Comparison of ENCODE assay signal across 9 mouse cellular contexts in genomic region chr16:45608481-45608954, GRCm38 (mm10). TPM values are rescaled to one million over a fixed set of nuclear protein-coding genes. Genes with fewer than 3 reads are reported as not detected.
DNase-seq lines count a peak whose midpoint lies in the region; ATAC-seq and TF ChIP-seq lines count a peak whose summit lies in the region.
"Had no signal": no experiment of that assay in that cellular context is flagged by ENCODE, and none has a peak within 500 bp of the region (broad histone marks: within the 10 kb centered on the region; RNA-seq: fewer than 3 reads in every experiment).

No protein-coding gene starts in this region.

- H3K9ac ChIP-seq in intestine, postnatal 0 days (ENCODE audit: low read depth, low read length), result no peak overlapping the region
- H3K9ac ChIP-seq in lung, embryonic 15.5 days, result no peak overlapping the region

- H3K27ac ChIP-seq in intestine, postnatal 0 days (ENCODE audit: low read depth, low read length), result peak overlapping the region; percentile 50; the same call in 1 of the 2 replicates
- H3K27ac ChIP-seq in lung, embryonic 15.5 days, result peak overlapping the region; percentile 21; the same call in 1 of the 2 replicates

- peak; percentile 79 for ATAC-seq in intestine, postnatal 0 days
- ATAC-seq in lung, embryonic 15.5 days (ENCODE audit: borderline replicate concordance, extremely low read depth, low FRiP score, low TSS enrichment), result peak; percentile 81; the same call in 1 of the 2 replicates

- DNase-seq in adrenal gland, adult 2 months, result peak; percentile 11
- no peak for DNase-seq in adrenal gland, adult 8-10 months
- peak; percentile 15 to 60 for DNase-seq in left cerebral cortex, postnatal 14 days (ENCODE audit: low spot score in 2 of 2)
- no peak for DNase-seq in left cerebral cortex, postnatal 36 days (ENCODE audit: low spot score in 2 of 2)
- DNase-seq in cerebellum, adult 11 months, result no peak
- DNase-seq in thymus, postnatal 0 days (ENCODE audit: low spot score), result no peak

- WGBS in intestine, postnatal 0 days, result 13% methylated on average over 4 of the region's 4 CpGs
- WGBS in lung, embryonic 15.5 days, result 20% methylated on average over 4 of the region's 4 CpGs

- intact Hi-C loops in left cerebral cortex, postnatal 14 days (cut with DNase I), result loop anchor here (5.0 kb wide), 2 partner anchors 201 to 411 kb away; partner anchors contain the start of gene Cd200
- intact Hi-C loops in left cerebral cortex, postnatal 36 days (cut with DNase I), result loop anchor here (5.0 kb wide), 1 partner anchor 411 kb away; no protein-coding TSS in a partner anchor

- peak overlapping the region; percentile 24 for H3K4me2 ChIP-seq in intestine, postnatal 0 days (replicated peaks; ENCODE audit: low read depth)
- H3K4me2 ChIP-seq in lung, embryonic 15.5 days, result 0 out of 2 replicates have a peak overlapping the region, but pooled peaks have one; percentile 4

- H3K36me3 ChIP-seq in intestine, postnatal 0 days (ENCODE audit: control insufficient read depth, insufficient read depth), result no peaks in the 10 kb centered on the region
- no peaks in the 10 kb centered on the region for H3K36me3 ChIP-seq in lung, embryonic 15.5 days

- no peak overlapping the region for H3K4me3 ChIP-seq in intestine, postnatal 0 days (ENCODE audit: low read depth, low read length)
- no peak overlapping the region for H3K4me3 ChIP-seq in lung, embryonic 15.5 days

- peak; percentile 94 for TF ChIP-seq CTCF in intestine, postnatal 0 days (IDR thresholded peaks at IDR 0.05; ENCODE audit: low read depth)

- no peaks in the 10 kb centered on the region for H3K27me3 ChIP-seq in intestine, postnatal 0 days (replicated peaks; ENCODE audit: control insufficient read depth, insufficient read depth, low read length)
- no peaks in the 10 kb centered on the region for H3K27me3 ChIP-seq in lung, embryonic 15.5 days

- no peaks in the 10 kb centered on the region for H3K9me3 ChIP-seq in intestine, postnatal 0 days (ENCODE audit: control insufficient read depth)
- H3K9me3 ChIP-seq in lung, embryonic 15.5 days, result no peaks in the 10 kb centered on the region

- no peaks in the 10 kb centered on the region for H3K4me1 ChIP-seq in intestine, postnatal 0 days (replicated peaks; ENCODE audit: control insufficient read depth, insufficient read depth, low read length)
- 0 out of 2 replicates have a peak, but pooled peaks cover 8% of the 10 kb centered on the region for H3K4me1 ChIP-seq in lung, embryonic 15.5 days

RNA-seq across cellular contexts. Expression of gene Gcsam, which starts 1.7 kb away (rescaled TPM):
- under 1 TPM; 0.09 to 0.52 TPM for total RNA-seq in adrenal gland, adult 2 months (2021)
- polyA plus RNA-seq in adrenal gland, adult 2 months (2012; rRNA removed), result not detected in 2 replicates
- total RNA-seq in adrenal gland, adult 8-10 months (2022), result under 1 TPM; 0.07 to 0.32 (median 0.21) TPM
- total RNA-seq in left cerebral cortex, postnatal 14 days (2021), result not detected
- not detected for total RNA-seq in left cerebral cortex, postnatal 36 days (2021)
- 0.16 and 0.17 TPM in 2 replicates for polyA plus RNA-seq in intestine, postnatal 0 days (2015; fragmentation: Nextera tagmentation; extraction: Ambion mirVana)
- polyA plus RNA-seq in lung, embryonic 15.5 days (2015; fragmentation: Nextera tagmentation; extraction: Ambion mirVana), result 0.10 and 0.40 TPM in 2 replicates
- polyA plus RNA-seq in thymus, postnatal 0 days (2015; fragmentation: Nextera tagmentation; extraction: Ambion mirVana), result 0.95 and 0.96 TPM in 2 replicates

RNA-seq across cellular contexts. Expression of gene BC016579, which starts 45.4 kb away (rescaled TPM):
- under 1 TPM; 0.14 to 0.26 TPM for total RNA-seq in adrenal gland, adult 2 months (2021)
- not detected in 2 replicates for polyA plus RNA-seq in adrenal gland, adult 2 months (2012; rRNA removed)
- under 1 TPM; 0.14 to 0.65 (median 0.35) TPM for total RNA-seq in adrenal gland, adult 8-10 months (2022)
- under 1 TPM; 0.15 to 0.21 TPM for total RNA-seq in left cerebral cortex, postnatal 14 days (2021)
- under 1 TPM in 1 of 2 experiments, not detected in 1; 0.20 TPM for total RNA-seq in left cerebral cortex, postnatal 36 days (2021)
- 5.5 TPM in 2 replicates for polyA plus RNA-seq in intestine, postnatal 0 days (2015; fragmentation: Nextera tagmentation; extraction: Ambion mirVana)
- polyA plus RNA-seq in lung, embryonic 15.5 days (2015; fragmentation: Nextera tagmentation; extraction: Ambion mirVana), result 0.43 and 0.55 TPM in 2 replicates
- polyA plus RNA-seq in thymus, postnatal 0 days (2015; fragmentation: Nextera tagmentation; extraction: Ambion mirVana), result 0.28 and 0.34 TPM in 2 replicates
- polyA plus RNA-seq: heart, embryonic 14.5 days had no signal

Comparison
In these comparisons a context has a peak if more than half of its experiments do, and no peak if none do; other contexts are left out.
1. DNase-seq: peak in adrenal gland, adult 2 months (single experiment) and left cerebral cortex, postnatal 14 days (2 of 2); none in adrenal gland, adult 8-10 months (single experiment), left cerebral cortex, postnatal 36 days (0 of 2), cerebellum, adult 11 months (single experiment) and thymus, postnatal 0 days (single experiment).